Mouse (Mus musculus): ENCODE data around the gene Antxr2.

Gene Antxr2

GRCm38 (mm10) chr5:98030902-98031641 is at the start of gene Antxr2:
Gene Antxr2 (minus strand): TSS chr5:98031043.
- DNase-seq, result peak; percentile 71

GRCm38 (mm10) chr5:98076612-98077011 is 45.8 kb upstream of the Antxr2 start:
- no peak for DNase-seq

GRCm38 (mm10) chr5:98069191-98069590 is 38.3 kb upstream of the Antxr2 start:
- DNase-seq, result no peak

DNA sequence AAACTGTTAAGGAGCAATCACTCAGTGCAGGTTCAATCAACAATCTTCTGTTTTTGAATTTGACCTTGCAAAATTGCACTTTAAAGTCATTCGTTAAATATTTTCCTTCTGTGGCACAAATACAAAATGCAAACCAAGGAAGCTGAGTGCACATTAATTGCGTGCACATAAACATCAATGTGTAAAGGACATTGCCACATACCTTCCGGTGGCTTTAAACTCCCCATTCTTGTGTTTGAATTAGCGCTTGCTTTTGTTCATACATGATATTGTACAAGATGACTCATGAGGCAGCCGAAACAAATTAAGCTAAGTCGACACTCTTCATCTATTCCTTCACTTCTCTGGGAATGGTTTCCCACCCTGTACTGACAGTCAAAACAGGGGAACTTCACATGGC is 24.4 kb upstream of the Antxr2 start:
- no peak for DNase-seq

DNA sequence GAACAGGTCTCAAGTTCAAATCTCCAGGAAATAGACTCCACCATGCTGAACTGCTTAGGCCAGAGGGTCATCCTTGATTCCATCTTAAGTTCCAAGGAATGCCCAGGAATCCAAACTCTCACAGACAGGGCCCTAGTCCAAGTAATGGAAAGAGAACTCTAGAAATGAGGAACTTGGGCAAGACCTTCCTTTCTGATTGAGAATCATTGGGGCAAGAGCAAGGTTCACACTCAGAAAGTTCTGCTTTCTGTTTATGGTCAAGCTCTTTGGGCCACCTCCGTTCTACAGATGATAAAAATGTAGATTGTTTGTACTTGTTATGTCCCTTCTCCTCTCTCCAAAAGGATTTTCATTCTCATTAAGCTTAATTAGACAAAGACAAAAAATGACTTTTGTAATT is 24.0 kb upstream of the Antxr2 start:
- no peak for DNase-seq

GRCm38 (mm10) chr5:98034928-98035327 is 4.1 kb upstream of the Antxr2 start:
- no peak for DNase-seq

DNA sequence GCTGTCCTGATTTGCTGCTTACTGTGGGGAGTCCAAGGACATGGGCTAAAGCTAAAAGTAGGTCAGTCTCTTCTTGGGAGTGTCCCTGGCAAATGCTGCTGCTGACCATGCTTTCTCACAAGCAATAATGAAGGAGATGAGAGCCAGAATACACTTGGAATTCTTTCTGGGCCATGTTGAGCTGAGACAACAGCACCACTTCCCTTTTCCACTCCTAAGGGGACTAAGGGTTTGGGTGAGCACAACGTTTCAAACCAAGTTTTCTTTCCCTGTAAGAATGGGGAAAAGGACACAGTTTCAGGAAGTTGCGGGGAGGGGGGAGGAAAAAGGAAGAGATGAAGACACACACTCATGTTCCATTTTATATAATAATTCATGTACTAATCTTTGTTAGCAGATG is 3.4 kb upstream of the Antxr2 start:
- no peak for DNase-seq

DNA sequence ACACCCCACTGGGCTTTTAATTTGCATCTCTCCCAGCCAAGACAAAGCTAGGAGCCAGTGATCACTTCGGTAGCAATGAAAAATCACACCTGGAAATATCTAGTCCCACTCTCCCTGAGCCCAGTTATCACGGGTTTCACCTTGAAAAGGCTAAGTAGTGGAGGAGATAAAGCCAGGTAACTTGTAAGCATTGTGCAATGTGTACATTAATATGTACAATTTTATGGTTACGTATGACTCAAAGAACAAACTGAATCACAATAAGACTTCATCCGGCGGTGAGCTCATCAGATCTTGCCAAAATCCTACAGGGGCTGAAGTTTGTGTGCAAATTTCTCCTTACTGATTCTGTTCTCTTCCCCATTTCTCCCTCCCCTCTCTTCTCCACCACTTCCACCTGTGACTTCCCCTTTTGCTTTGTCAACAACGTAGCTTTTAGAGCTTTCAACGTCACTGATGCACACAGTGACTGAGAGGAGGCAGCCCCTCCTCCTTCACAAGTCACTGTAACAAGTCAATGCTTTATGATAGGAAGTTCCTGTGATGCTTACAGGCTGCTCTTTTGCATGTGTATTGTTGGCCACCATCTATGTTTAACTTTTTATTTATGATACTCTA is 2.1 kb upstream of the Antxr2 start:
- DNase-seq, result no peak

DNA sequence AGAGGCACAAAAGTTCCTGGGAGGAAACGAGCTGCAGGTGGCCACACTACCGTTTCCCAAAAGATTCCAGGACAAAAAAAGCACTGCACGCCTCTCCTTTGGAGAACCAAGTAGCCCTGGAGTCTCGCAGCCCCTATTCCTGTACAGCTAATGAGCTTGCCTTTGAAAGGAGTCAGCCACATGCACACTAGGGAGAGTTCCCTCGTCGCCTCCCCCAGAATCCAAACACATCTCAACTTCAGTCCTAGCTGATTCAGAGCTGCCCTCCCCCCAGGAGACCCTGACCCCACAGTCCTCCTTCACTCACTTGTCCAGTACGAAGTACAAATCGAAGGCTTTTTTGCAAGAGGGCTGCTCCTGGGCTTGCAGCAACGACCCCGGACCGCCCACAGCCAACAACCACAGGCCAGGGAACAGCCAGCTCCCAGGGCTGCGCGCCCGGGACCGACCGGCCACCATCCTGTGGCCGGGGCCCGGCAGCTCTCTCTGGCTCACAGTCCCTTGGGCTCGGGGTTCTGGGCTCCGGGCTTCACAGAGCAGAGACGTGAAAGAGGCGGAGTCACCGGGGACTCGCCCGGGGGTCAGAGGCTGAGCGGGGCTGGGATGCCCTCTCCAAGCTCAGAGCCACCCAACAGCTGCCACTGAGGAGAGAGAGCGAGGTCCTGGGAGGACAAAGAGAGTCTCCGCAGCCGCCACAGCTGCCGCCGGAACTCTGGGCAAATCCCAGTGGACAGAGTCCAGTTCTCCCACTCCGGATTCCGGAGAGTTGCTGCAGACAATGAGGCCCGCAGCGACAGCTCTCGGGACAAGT is 547 bp downstream of the Antxr2 start:
- DNase-seq, result peak; percentile 59

- no peak for DNase-seq
Measured at GRCm38 (mm10) chr5:98027688-98028389, 3.0 kb downstream of the Antxr2 start.

- DNase-seq, result no peak
Measured at GRCm38 (mm10) chr5:98025921-98026320, 4.9 kb downstream of the Antxr2 start.

DNA sequence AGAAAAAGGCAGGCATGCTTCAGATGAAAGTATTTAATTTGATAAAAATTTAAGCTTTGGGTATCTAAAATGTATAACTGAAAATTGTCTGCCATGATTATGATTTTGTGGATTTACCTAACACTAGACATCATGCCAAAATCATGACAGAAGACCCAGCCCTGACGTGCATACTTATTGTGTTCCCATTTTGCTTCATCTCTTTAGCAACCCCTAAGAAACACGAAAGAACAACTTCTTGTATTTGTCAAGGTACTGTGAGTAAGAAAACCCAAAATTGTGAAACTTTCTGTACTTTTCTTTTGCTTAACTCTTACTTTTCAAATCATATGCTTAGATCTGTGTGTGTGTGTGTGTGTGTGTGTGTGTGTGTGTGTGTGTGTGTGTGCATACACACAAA is 6.3 kb downstream of the Antxr2 start:
- no peak for DNase-seq

- no peak for DNase-seq
Measured at GRCm38 (mm10) chr5:98021518-98021917, 9.3 kb downstream of the Antxr2 start.

DNA sequence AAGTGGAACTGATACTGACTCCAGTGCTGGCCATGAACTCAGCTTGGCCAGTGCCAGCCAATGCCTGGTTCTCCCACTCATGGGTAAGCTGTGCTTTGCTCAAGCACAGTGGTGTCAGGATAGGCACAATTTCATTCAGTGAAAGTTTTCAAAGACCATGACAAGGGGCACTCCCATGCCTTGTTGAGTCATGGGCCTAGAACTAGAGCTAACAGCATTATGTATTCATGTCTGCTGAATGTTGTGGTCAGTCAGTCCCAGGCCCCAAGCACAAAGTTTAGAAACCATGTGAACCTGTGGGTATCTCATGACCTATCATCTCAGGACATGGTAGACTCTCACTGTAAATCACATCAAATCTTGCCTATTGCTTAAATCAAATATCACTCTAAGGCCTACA is 10.2 kb downstream of the Antxr2 start:
- no peak for DNase-seq

DNA sequence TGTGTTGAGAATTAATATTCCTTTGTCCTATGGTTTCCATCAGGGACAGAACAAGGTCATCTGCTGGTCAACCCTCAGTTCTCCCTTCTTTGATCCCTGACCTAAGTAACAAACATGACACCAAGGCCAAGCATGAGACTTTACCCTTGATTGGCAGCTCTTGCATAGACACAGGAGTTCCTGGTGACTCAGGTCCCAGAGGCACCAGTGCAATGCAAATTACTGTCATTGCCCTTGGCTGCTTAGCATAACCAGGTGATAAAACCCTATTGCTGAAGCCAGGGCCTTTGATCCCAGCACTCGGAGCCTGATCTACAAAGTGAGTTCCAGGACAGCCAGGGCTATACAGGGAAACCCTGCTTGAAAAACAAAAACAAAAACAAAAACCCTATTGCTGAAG is 11.4 kb downstream of the Antxr2 start:
- no peak for DNase-seq

DNA sequence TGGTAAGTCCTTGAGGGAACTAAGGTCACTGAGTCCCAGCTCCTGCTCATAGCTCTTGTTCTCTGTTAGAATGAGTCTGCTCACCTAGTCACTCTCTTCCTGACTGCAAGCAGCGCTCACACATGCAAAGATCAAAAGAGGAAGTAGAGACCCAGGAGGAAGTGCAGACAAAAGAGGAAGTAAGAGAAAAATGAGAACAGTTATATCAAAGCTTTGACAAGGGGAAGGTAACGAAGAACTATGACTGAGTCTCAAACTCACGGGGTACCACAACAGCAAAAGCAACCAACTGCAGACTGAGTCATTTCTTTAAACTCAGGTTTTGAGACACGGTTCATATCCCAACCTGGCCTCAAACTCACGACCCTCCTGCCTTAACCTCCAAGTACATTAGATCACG is 12.7 kb downstream of the Antxr2 start:
- peak; percentile 48 for DNase-seq

GRCm38 (mm10) chr5:98016247-98017203 is 14.3 kb downstream of the Antxr2 start:
- DNase-seq, result peak; percentile 54

DNA sequence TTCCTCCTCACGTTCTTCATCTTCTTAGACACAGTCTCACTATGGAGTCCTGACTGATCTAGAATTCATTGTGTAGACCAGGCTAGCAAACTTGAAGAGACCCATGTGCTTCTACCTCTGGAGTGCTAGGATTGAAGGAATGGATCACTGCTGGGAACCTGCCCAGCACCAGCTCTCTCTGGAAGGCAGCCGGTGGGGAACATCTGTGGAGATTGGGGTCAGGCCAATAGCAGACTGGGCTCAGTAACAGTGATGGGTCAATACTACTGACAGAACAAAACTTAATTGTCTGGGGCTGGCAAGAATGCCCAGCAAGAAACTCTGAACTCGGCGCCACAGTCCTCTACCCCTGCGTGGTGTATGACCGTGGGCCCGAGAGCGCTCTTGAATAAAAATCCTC is 25.1 kb downstream of the Antxr2 start:
- DNase-seq, result no peak

- DNase-seq, result no peak
Measured at GRCm38 (mm10) chr5:97999261-97999824, 31.5 kb downstream of the Antxr2 start.

DNA sequence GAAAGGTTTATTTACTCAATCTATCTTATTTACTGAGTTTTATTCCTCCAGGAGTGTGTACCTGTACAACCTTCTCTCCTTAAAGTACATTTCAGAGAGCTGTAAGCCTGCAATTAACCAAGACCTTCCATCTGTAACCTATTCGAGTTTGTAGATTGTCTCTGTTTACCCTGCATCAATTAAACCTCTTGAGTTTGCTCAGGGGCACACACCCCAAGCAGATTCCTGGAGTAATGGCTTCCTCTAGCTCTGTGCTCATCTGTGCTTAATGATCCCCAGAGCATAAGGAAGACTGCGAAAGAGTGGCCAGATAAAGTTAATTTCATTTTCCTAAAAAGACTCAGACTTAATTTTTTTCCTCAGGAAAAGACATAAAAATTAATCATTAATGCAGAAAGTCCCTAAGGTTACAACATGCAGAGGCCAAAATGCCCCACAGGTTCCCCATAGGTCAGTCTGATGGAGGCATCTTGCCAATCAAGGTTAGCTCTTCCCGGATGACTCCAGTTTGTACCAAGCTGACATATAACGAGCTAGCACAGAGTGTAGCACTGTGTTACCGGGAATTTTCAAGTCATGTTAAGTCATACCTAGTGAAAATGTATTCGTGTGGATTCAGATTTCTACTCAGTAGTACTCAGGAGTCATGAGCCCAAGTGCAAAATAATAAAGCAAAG is 34.2 kb downstream of the Antxr2 start:
- no peak for DNase-seq

GRCm38 (mm10) chr5:97995881-97996280 is 35.0 kb downstream of the Antxr2 start:
- no peak for DNase-seq

Measured in thymus, postnatal 25 days (tissue).